Mouse (Mus musculus): Measurements from ENCODE around the gene Ppp1r14c.

DNA sequence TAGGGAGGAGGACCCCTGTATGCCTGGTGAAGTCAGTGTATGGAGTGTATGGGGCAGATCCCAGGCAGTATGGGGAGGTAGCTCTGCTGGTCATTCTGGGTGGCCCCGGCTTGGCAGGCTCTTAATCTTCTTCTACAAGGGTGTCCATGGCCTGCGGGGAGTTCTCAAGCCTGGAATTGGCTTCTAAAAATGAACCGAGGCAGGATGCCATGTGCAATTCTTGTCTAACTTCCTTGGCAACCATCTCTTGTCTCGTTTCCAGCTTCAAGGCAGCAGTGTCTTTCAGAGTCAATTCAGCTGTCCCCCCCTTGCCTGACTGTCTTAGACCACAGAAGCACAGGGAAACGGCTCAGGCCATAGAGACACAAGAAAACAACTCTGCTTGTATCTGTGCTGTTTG lies 28.3 kb downstream of the Ppp1r14c start:
- TF ChIP-seq POLR2A (IDR thresholded peaks at IDR 0.05; ENCODE audit: borderline replicate concordance, extremely low read depth, low read depth, low read length) (no peak), CTCF (IDR thresholded peaks at IDR 0.05; ENCODE audit: insufficient read depth, low read length) (no peak)

Data from lung, adult 2 months (tissue).